Mouse (Mus musculus): Measurements from ENCODE around the gene Slx4ip. TPM values are rescaled to one million over a fixed set of nuclear protein-coding genes. Genes with fewer than 3 reads are reported as not detected.
"Not testable (repeated sequence)": the region's sequence is repeated elsewhere in the genome, so short reads cannot be mapped to it uniquely, and the experiment has no call there.

Gene Slx4ip
- polyA plus RNA-seq (2012; ENCODE audit: insufficient read depth, low replicate concordance) = 0.11 TPM in 1 of 2 replicates, not detected in the other

- H3K4me1 ChIP-seq = peaks cover 38% of the 10 kb centered on the region
- H3K9me3 ChIP-seq = no peaks in the 10 kb centered on the region
- peak within 1 kb of the TSS; percentile 98 for H3K4me3 ChIP-seq (replicated peaks)
- TF ChIP-seq GATA1 (IDR thresholded peaks at IDR 0.05; ENCODE audit: borderline replicate concordance, low read length) (no peak), FLI1 (IDR thresholded peaks at IDR 0.05; ENCODE audit: low read length) (peak; percentile 39; the same call in 1 of the 2 replicates)
- no peaks in the 10 kb centered on the region for H3K27me3 ChIP-seq (replicated peaks)
- H3K36me3 ChIP-seq (replicated peaks; ENCODE audit: low read length) = peaks cover 2% of the 10 kb centered on the region
These were observed at the start of gene Slx4ip, which contains the start of the genes AL731706.1 and Mkks for GRCm38 (mm10) chr2:136891068-136891950. TSS of gene Slx4ip (plus strand) at chr2:136891218. TSS of gene AL731706.1 (minus strand) at chr2:136891389. TSS of gene Mkks (minus strand) at chr2:136891389.

GRCm38 (mm10) chr2:136850366-136850765 is 40.7 kb upstream of the Slx4ip start:
- TF ChIP-seq GATA1 (IDR thresholded peaks at IDR 0.05; ENCODE audit: borderline replicate concordance, low read length) (no peak), FLI1 (IDR thresholded peaks at IDR 0.05; ENCODE audit: low read length) (no peak)
- Histone ChIP-seq H3K36me3 (replicated peaks; ENCODE audit: low read length) (no peaks in the 10 kb centered on the region), H3K4me3 (replicated peaks) (no peak overlapping the region), H3K27me3 (replicated peaks) (no peaks in the 10 kb centered on the region), H3K4me1 (no peaks in the 10 kb centered on the region), H3K9me3 (no peaks in the 10 kb centered on the region)

- no peak overlapping the region for H3K4me3 ChIP-seq (replicated peaks)
- H3K27me3 ChIP-seq (replicated peaks) = no peaks in the 10 kb centered on the region
- 0 out of 2 replicates have a peak, but pooled peaks cover 2% of the 10 kb centered on the region for H3K9me3 ChIP-seq
- TF ChIP-seq GATA1 (IDR thresholded peaks at IDR 0.05; ENCODE audit: borderline replicate concordance, low read length) = no peak
- TF ChIP-seq FLI1 (IDR thresholded peaks at IDR 0.05; ENCODE audit: low read length) = no peak
- H3K36me3 ChIP-seq (replicated peaks; ENCODE audit: low read length) = no peaks in the 10 kb centered on the region
- no peaks in the 10 kb centered on the region for H3K4me1 ChIP-seq
These were observed 36.3 kb upstream of the Slx4ip start for GRCm38 (mm10) chr2:136854543-136855388.

GRCm38 (mm10) chr2:136885579-136885978 is 5.4 kb upstream of the Slx4ip start, which contains the start of gene AL731706.2:
TSS of gene AL731706.2 (minus strand) at chr2:136885679.
- H3K36me3 ChIP-seq (replicated peaks; ENCODE audit: low read length) = peaks cover 56% of the 10 kb centered on the region
- H3K9me3 ChIP-seq = no peaks in the 10 kb centered on the region
- H3K4me3 ChIP-seq (replicated peaks) = no peak within 1 kb of the TSS
- TF ChIP-seq GATA1 (IDR thresholded peaks at IDR 0.05; ENCODE audit: borderline replicate concordance, low read length) = no peak
- TF ChIP-seq FLI1 (IDR thresholded peaks at IDR 0.05; ENCODE audit: low read length) = no peak
- peaks cover 22% of the 10 kb centered on the region for H3K4me1 ChIP-seq
- H3K27me3 ChIP-seq (replicated peaks) = no peaks in the 10 kb centered on the region

GRCm38 (mm10) chr2:136886846-136887245 is 4.2 kb upstream of the Slx4ip start:
- peaks cover 23% of the 10 kb centered on the region for H3K4me1 ChIP-seq
- TF ChIP-seq GATA1 (IDR thresholded peaks at IDR 0.05; ENCODE audit: borderline replicate concordance, low read length) = no peak
- H3K9me3 ChIP-seq = no peaks in the 10 kb centered on the region
- H3K36me3 ChIP-seq (replicated peaks; ENCODE audit: low read length) = peaks cover 44% of the 10 kb centered on the region
- no peaks in the 10 kb centered on the region for H3K27me3 ChIP-seq (replicated peaks)
- H3K4me3 ChIP-seq (replicated peaks) = no peak overlapping the region

- not testable (repeated sequence) for H3K27me3 ChIP-seq (replicated peaks); H3K36me3 ChIP-seq (replicated peaks; ENCODE audit: low read length); H3K9me3 ChIP-seq
- Histone ChIP-seq H3K4me1 (peaks cover 35% of the 10 kb centered on the region), H3K4me3 (replicated peaks) (peak overlapping the region; percentile 98)
These were observed 326 bp upstream of the Slx4ip start for GRCm38 (mm10) chr2:136890716-136891067.

GRCm38 (mm10) chr2:136891951-136892371 is 943 bp downstream of the Slx4ip start:
- Histone ChIP-seq H3K9me3 (no peaks in the 10 kb centered on the region), H3K4me3 (replicated peaks) (peak overlapping the region; percentile 98), H3K4me1 (peaks cover 41% of the 10 kb centered on the region), H3K36me3 (replicated peaks; ENCODE audit: low read length) (no peaks in the 10 kb centered on the region), H3K27me3 (replicated peaks) (no peaks in the 10 kb centered on the region)
- TF ChIP-seq GATA1 (IDR thresholded peaks at IDR 0.05; ENCODE audit: borderline replicate concordance, low read length) (no peak), FLI1 (IDR thresholded peaks at IDR 0.05; ENCODE audit: low read length) (no peak)

GRCm38 (mm10) chr2:136894494-136894893 is 3.5 kb downstream of the Slx4ip start:
- no peak for TF ChIP-seq GATA1 (IDR thresholded peaks at IDR 0.05; ENCODE audit: borderline replicate concordance, low read length)
- no peak for TF ChIP-seq FLI1 (IDR thresholded peaks at IDR 0.05; ENCODE audit: low read length)
- Histone ChIP-seq H3K36me3 (replicated peaks; ENCODE audit: low read length) (no peaks in the 10 kb centered on the region), H3K4me3 (replicated peaks) (no peak overlapping the region), H3K27me3 (replicated peaks) (no peaks in the 10 kb centered on the region), H3K4me1 (peaks cover 41% of the 10 kb centered on the region), H3K9me3 (no peaks in the 10 kb centered on the region)

GRCm38 (mm10) chr2:136896131-136896530 is 5.1 kb downstream of the Slx4ip start:
- H3K4me1 ChIP-seq = peaks cover 37% of the 10 kb centered on the region
- H3K9me3 ChIP-seq = no peaks in the 10 kb centered on the region
- no peak overlapping the region for H3K4me3 ChIP-seq (replicated peaks)
- no peaks in the 10 kb centered on the region for H3K36me3 ChIP-seq (replicated peaks; ENCODE audit: low read length)
- TF ChIP-seq GATA1 (IDR thresholded peaks at IDR 0.05; ENCODE audit: borderline replicate concordance, low read length) (no peak), FLI1 (IDR thresholded peaks at IDR 0.05; ENCODE audit: low read length) (no peak)
- H3K27me3 ChIP-seq (replicated peaks) = no peaks in the 10 kb centered on the region

Measured in megakaryocyte, embryonic 14.5 days (primary cell).